Mouse (Mus musculus) lung, embryonic 14.5 days (tissue): ENCODE measurements around the gene Myh3. TPM values are rescaled to one million over a fixed set of nuclear protein-coding genes. Genes with fewer than 3 reads are reported as not detected.

Source experiments
- ATAC-seq: fragments of 200-750 bp; cut with Nextera tagmentation; 2 replicates; pipeline ENCODE4 v1.8.0; 2017; ENCODE audit warnings: mild to moderate bottlenecking, moderate TSS enrichment, moderate library complexity; ENCODE audit not compliant: insufficient read depth
- DNase-seq: peaks from one replicate; pipeline ENCODE4 v3.0.0-alpha.2; 2015
- H3K27ac ChIP-seq: fragments of 300-500 bp; sonication (generic); 2 replicates; pipeline ENCODE4 v1.5.1; 2014; ENCODE audit warnings: low read depth, mild to moderate bottlenecking, moderate library complexity
- H3K27me3 ChIP-seq: fragments of 300-500 bp; sonication (generic); 2 replicates; pipeline ENCODE4 v1.6.1; 2014; ENCODE audit warnings: low read length, control low read depth; ENCODE audit not compliant: insufficient read depth
- H3K36me3 ChIP-seq: fragments of 300-500 bp; sonication (generic); 2 replicates; pipeline ENCODE4 v1.6.1; 2014; ENCODE audit warnings: control low read depth; ENCODE audit not compliant: insufficient read depth
- H3K4me1 ChIP-seq: fragments of 300-500 bp; sonication (generic); 2 replicates; pipeline ENCODE4 v1.6.1; 2014; ENCODE audit warnings: antibody characterized with exemption, control low read depth; ENCODE audit not compliant: insufficient read depth
- H3K4me2 ChIP-seq: fragments of 300-500 bp; sonication (generic); 2 replicates; pipeline ENCODE4 v1.6.1; 2014; ENCODE audit warnings: mild to moderate bottlenecking
- H3K4me3 ChIP-seq: fragments of 300-500 bp; sonication (generic); 2 replicates; pipeline ENCODE4 v1.5.1; 2014; ENCODE audit warnings: low read depth, low read length
- H3K9ac ChIP-seq: fragments of 300-500 bp; sonication (generic); 2 replicates; pipeline ENCODE4 v1.6.1; 2014
- H3K9me3 ChIP-seq: fragments of 300-500 bp; sonication (generic); 2 replicates; pipeline ENCODE4 v1.6.1; 2016; ENCODE audit warnings: low read depth, low read length, control low read depth
- CTCF ChIP-seq: IDR thresholded peaks from 2 replicates; pipeline ENCODE4 v1.5.1; 2016; ENCODE audit warnings: antibody characterized with exemption, low read depth
- WGBS: fragments of 180-500 bp; shearing (Covaris S2); extraction: QIAGEN DNeasy Blood & Tissue Kit; methylation state at CpG from one replicate; pipeline ENCODE4 v1.1.7; 2014; 5-methylcytosine and 5-hydroxymethylcytosine counted together
- polyA plus RNA-seq: library from polyadenylated mRNA; unstranded; fragments of >200 nt; fragmentation: Nextera tagmentation; extraction: Ambion mirVana; gene quantifications from 2 replicates; pipeline ENCODE4 v1.2.1, GENCODE M21; 2014

Gene Myh3
- polyA plus RNA-seq, result 0.05 and 0.17 TPM in 2 replicates

GRCm38 (mm10) chr11:67078000-67078399 lies at the start of gene Myh3:
Gene Myh3 (plus strand): TSS chr11:67078300.
- no peak within 1 kb of the TSS for H3K27ac ChIP-seq
- no peak within 1 kb of the TSS for H3K4me3 ChIP-seq
- no peak within 1 kb of the TSS for H3K4me2 ChIP-seq
- no peaks in the 10 kb centered on the region for H3K9me3 ChIP-seq
- ATAC-seq (no peak), DNase-seq (no peak)
- no peaks in the 10 kb centered on the region for H3K4me1 ChIP-seq
- WGBS, result 83% methylated on average over 5 of the region's 5 CpGs
- TF ChIP-seq CTCF, result no peak
- no peak within 1 kb of the TSS for H3K9ac ChIP-seq
- no peaks in the 10 kb centered on the region for H3K27me3 ChIP-seq
- no peaks in the 10 kb centered on the region for H3K36me3 ChIP-seq

- ATAC-seq, result no peak
- no peak for TF ChIP-seq CTCF
- Histone ChIP-seq H3K9me3 (no peaks in the 10 kb centered on the region), H3K36me3 (no peaks in the 10 kb centered on the region), H3K9ac (no peak overlapping the region), H3K27ac (no peak overlapping the region), H3K4me3 (no peak overlapping the region), H3K4me2 (no peak overlapping the region), H3K4me1 (no peaks in the 10 kb centered on the region), H3K27me3 (no peaks in the 10 kb centered on the region)
- no peak for DNase-seq
- 50% methylated on average over 16 of the region's 16 CpGs for WGBS
These were observed 47.0 kb upstream of the Myh3 start for GRCm38 (mm10) chr11:67030904-67031602.

DNA sequence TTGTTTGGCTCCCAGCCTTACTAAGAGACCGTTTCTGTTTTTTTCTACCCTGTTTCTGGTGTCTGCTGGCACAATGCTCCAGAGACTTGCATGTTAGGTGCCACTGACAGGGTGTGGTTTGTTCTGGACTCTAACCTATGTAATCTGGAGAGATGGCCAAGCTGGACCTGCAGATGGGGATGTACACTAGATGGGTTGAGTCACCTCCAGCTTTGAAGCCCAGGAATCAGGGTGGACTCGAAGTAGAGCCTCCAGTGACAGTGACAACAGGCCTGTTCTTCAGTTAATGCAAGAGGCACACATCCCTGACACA lies 46.5 kb upstream of the Myh3 start:
- WGBS, result 69% methylated on average over 2 of the region's 2 CpGs
- H3K36me3 ChIP-seq, result no peaks in the 10 kb centered on the region
- H3K4me1 ChIP-seq, result no peaks in the 10 kb centered on the region
- no peak for TF ChIP-seq CTCF
- no peaks in the 10 kb centered on the region for H3K27me3 ChIP-seq
- no peak for ATAC-seq
- H3K9ac ChIP-seq, result no peak overlapping the region
- H3K4me2 ChIP-seq, result no peak overlapping the region
- H3K9me3 ChIP-seq, result no peaks in the 10 kb centered on the region
- no peak overlapping the region for H3K27ac ChIP-seq
- DNase-seq, result no peak
- H3K4me3 ChIP-seq, result no peak overlapping the region

- Histone ChIP-seq H3K27ac (no peak overlapping the region), H3K27me3 (no peaks in the 10 kb centered on the region), H3K9me3 (no peaks in the 10 kb centered on the region), H3K36me3 (peaks cover 24% of the 10 kb centered on the region; the same call in 1 of the 2 replicates), H3K9ac (no peak overlapping the region), H3K4me3 (no peak overlapping the region), H3K4me1 (no peaks in the 10 kb centered on the region), H3K4me2 (no peak overlapping the region)
- DNase-seq, result no peak
- 59% methylated on average over 4 of the region's 4 CpGs for WGBS
- no peak for TF ChIP-seq CTCF
- no peak for ATAC-seq
These were observed 43.2 kb upstream of the Myh3 start for GRCm38 (mm10) chr11:67034775-67035485.

- H3K9me3 ChIP-seq, result no peaks in the 10 kb centered on the region
- H3K27ac ChIP-seq, result no peak overlapping the region
- no peaks in the 10 kb centered on the region for H3K4me1 ChIP-seq
- WGBS, result 81% methylated on average over 6 of the region's 6 CpGs
- H3K4me2 ChIP-seq, result no peak overlapping the region
- TF ChIP-seq CTCF, result no peak
- peaks cover 35% of the 10 kb centered on the region; the same call in 1 of the 2 replicates for H3K36me3 ChIP-seq
- H3K9ac ChIP-seq, result no peak overlapping the region
- no peak overlapping the region for H3K4me3 ChIP-seq
- no peak for DNase-seq
- no peaks in the 10 kb centered on the region for H3K27me3 ChIP-seq
- no peak for ATAC-seq
These were observed 41.9 kb upstream of the Myh3 start for GRCm38 (mm10) chr11:67036229-67036628.

DNA sequence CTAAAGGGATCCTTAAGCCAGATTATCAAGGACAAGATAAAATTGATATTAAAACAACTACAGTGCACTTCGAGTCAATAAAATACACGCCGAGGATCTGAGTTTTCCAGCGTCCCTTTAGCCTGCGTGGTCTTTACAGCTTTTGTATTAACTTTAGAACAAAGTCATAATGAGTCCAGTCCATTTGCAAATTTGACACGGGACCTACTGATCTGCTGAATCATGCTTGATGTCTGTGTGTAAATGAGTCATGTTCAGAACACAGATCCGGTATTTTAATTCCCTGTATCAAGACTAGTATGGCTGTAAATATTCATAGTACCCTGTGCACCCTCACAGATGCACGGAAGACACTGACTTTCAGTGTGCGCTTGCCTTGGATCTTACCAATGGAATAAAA lies 41.2 kb upstream of the Myh3 start:
- no peak overlapping the region for H3K27ac ChIP-seq
- H3K4me3 ChIP-seq, result no peak overlapping the region
- H3K27me3 ChIP-seq, result no peaks in the 10 kb centered on the region
- H3K9me3 ChIP-seq, result no peaks in the 10 kb centered on the region
- DNase-seq, result no peak
- no peak for ATAC-seq
- H3K36me3 ChIP-seq, result peaks cover 35% of the 10 kb centered on the region; the same call in 1 of the 2 replicates
- no peak for TF ChIP-seq CTCF
- no peaks in the 10 kb centered on the region for H3K4me1 ChIP-seq
- 93% methylated on average over 9 of the region's 9 CpGs for WGBS
- H3K4me2 ChIP-seq, result no peak overlapping the region
- H3K9ac ChIP-seq, result no peak overlapping the region

- no peaks in the 10 kb centered on the region for H3K27me3 ChIP-seq
- 87% methylated on average over 3 of the region's 3 CpGs for WGBS
- H3K27ac ChIP-seq, result no peak overlapping the region
- no peak overlapping the region for H3K9ac ChIP-seq
- H3K36me3 ChIP-seq, result peaks cover 35% of the 10 kb centered on the region; the same call in 1 of the 2 replicates
- H3K4me1 ChIP-seq, result no peaks in the 10 kb centered on the region
- peak; percentile 30; the same call in 1 of the 2 replicates for TF ChIP-seq CTCF
- H3K4me3 ChIP-seq, result no peak overlapping the region
- ATAC-seq (no peak), DNase-seq (peak; percentile 15)
- H3K9me3 ChIP-seq, result no peaks in the 10 kb centered on the region
- H3K4me2 ChIP-seq, result no peak overlapping the region
These were observed 38.3 kb upstream of the Myh3 start for GRCm38 (mm10) chr11:67039799-67040198.
